Mouse (Mus musculus) ES-Bruce4 (cell line): ENCODE data around the gene Il10. TPM values are rescaled to one million over a fixed set of nuclear protein-coding genes. Genes with fewer than 3 reads are reported as not detected.

ENCODE experiments used
- H3K27ac ChIP-seq: 2 replicates; pipeline ENCODE4 v1.5.1; 2012; ENCODE audit warnings: low read length, inconsistent platforms; ENCODE audit not compliant: insufficient read depth
- H3K27me3 ChIP-seq: 2 replicates; pipeline ENCODE4 v1.6.1; 2012; ENCODE audit warnings: mild to moderate bottlenecking, low read length, inconsistent platforms; ENCODE audit not compliant: control insufficient read depth, poor library complexity, insufficient read depth, severe bottlenecking
- H3K36me3 ChIP-seq: 2 replicates; pipeline ENCODE4 v1.6.1; 2012; ENCODE audit warnings: inconsistent platforms, mild to moderate bottlenecking, low read length, moderate library complexity; ENCODE audit not compliant: control insufficient read depth, poor library complexity, insufficient read depth, severe bottlenecking
- H3K4me1 ChIP-seq: one replicate; pipeline ENCODE4 v1.8.1; 2011; ENCODE audit warnings: low read length; ENCODE audit not compliant: control insufficient read depth, insufficient read depth
- H3K4me3 ChIP-seq: 2 replicates; pipeline ENCODE4 v1.5.1; 2011; ENCODE audit warnings: low read depth, mild to moderate bottlenecking, low read length
- H3K9ac ChIP-seq: 2 replicates; pipeline ENCODE4 v1.6.1; 2012; ENCODE audit warnings: low read depth, mild to moderate bottlenecking, inconsistent platforms; ENCODE audit not compliant: poor library complexity, severe bottlenecking
- H3K9me3 ChIP-seq: replicated peaks from 2 replicates; pipeline ENCODE4 v1.6.1; 2012; ENCODE audit warnings: mild to moderate bottlenecking, low read length, inconsistent platforms; ENCODE audit not compliant: control insufficient read depth, poor library complexity, insufficient read depth, severe bottlenecking
- CTCF ChIP-seq: IDR thresholded peaks from one replicate; pipeline ENCODE4 v1.8.1; 2011; ENCODE audit warnings: low read depth, low read length
- EP300 ChIP-seq: IDR thresholded peaks from 2 replicates; pipeline ENCODE4 v1.6.1; 2011; ENCODE audit warnings: low read depth, low read length; ENCODE audit not compliant: insufficient read depth
- POLR2A ChIP-seq: IDR thresholded peaks from one replicate; pipeline ENCODE4 v1.8.1; 2011; ENCODE audit warnings: low read length; ENCODE audit not compliant: insufficient read depth
- polyA plus RNA-seq: library from polyadenylated mRNA; stranded (reverse); fragments of >200 nt; gene quantifications from 2 replicates; pipeline ENCODE4 v1.2.4, GENCODE M21; 2011; ENCODE audit warnings: low read depth; ENCODE audit not compliant: missing spikeins, insufficient read depth, insufficient read length

Il10 gene
- polyA plus RNA-seq, 1 experiment, result not detected

- no peak overlapping the region for H3K9ac ChIP-seq
- TF ChIP-seq CTCF (no peak), POLR2A (no peak), EP300 (no peak)
- H3K9me3 ChIP-seq, result no peaks in the 10 kb centered on the region
- H3K4me3 ChIP-seq, result no peak overlapping the region
- H3K27me3 ChIP-seq, result no peaks in the 10 kb centered on the region
- no peaks in the 10 kb centered on the region for H3K4me1 ChIP-seq
- H3K27ac ChIP-seq, result no peak overlapping the region
- no peaks in the 10 kb centered on the region for H3K36me3 ChIP-seq
Observed at GRCm38 (mm10) chr1:131046607-131047006, 27.0 kb downstream of the Il10 start.

GRCm38 (mm10) chr1:131048121-131048863 lies 28.6 kb downstream of the Il10 start:
- H3K27ac ChIP-seq, result no peak overlapping the region
- H3K36me3 ChIP-seq, result no peaks in the 10 kb centered on the region
- no peak overlapping the region for H3K9ac ChIP-seq
- TF ChIP-seq EP300, result no peak
- TF ChIP-seq CTCF, result no peak
- TF ChIP-seq POLR2A, result no peak
- no peak overlapping the region for H3K4me3 ChIP-seq
- H3K9me3 ChIP-seq, result no peaks in the 10 kb centered on the region
- H3K27me3 ChIP-seq, result no peaks in the 10 kb centered on the region
- no peaks in the 10 kb centered on the region for H3K4me1 ChIP-seq

- Histone ChIP-seq H3K27me3 (no peaks in the 10 kb centered on the region), H3K4me3 (no peak overlapping the region), H3K9ac (no peak overlapping the region), H3K4me1 (no peaks in the 10 kb centered on the region), H3K27ac (no peak overlapping the region), H3K36me3 (no peaks in the 10 kb centered on the region), H3K9me3 (no peaks in the 10 kb centered on the region)
- no peak for TF ChIP-seq POLR2A
- TF ChIP-seq EP300, result no peak
- no peak for TF ChIP-seq CTCF
Observed at GRCm38 (mm10) chr1:131048946-131049345, 29.3 kb downstream of the Il10 start.

GRCm38 (mm10) chr1:131049361-131049806 lies 29.7 kb downstream of the Il10 start:
- Histone ChIP-seq H3K27me3 (no peaks in the 10 kb centered on the region), H3K36me3 (no peaks in the 10 kb centered on the region), H3K9ac (no peak overlapping the region), H3K27ac (no peak overlapping the region), H3K4me1 (no peaks in the 10 kb centered on the region), H3K4me3 (no peak overlapping the region), H3K9me3 (no peaks in the 10 kb centered on the region)
- TF ChIP-seq CTCF (no peak), POLR2A (no peak), EP300 (no peak)

GRCm38 (mm10) chr1:131050011-131050410 lies 30.4 kb downstream of the Il10 start:
- no peak overlapping the region for H3K4me3 ChIP-seq
- TF ChIP-seq CTCF, result no peak
- no peak for TF ChIP-seq POLR2A
- no peak for TF ChIP-seq EP300
- no peak overlapping the region for H3K9ac ChIP-seq
- H3K27ac ChIP-seq, result no peak overlapping the region
- H3K9me3 ChIP-seq, result no peaks in the 10 kb centered on the region
- no peaks in the 10 kb centered on the region for H3K36me3 ChIP-seq
- H3K27me3 ChIP-seq, result no peaks in the 10 kb centered on the region
- no peaks in the 10 kb centered on the region for H3K4me1 ChIP-seq

GRCm38 (mm10) chr1:131050617-131051016 lies 31.0 kb downstream of the Il10 start:
- no peak for TF ChIP-seq POLR2A
- no peak for TF ChIP-seq EP300
- TF ChIP-seq CTCF, result no peak
- no peaks in the 10 kb centered on the region for H3K36me3 ChIP-seq
- H3K9me3 ChIP-seq, result no peaks in the 10 kb centered on the region
- no peak overlapping the region for H3K9ac ChIP-seq
- no peaks in the 10 kb centered on the region for H3K27me3 ChIP-seq
- no peak overlapping the region for H3K4me3 ChIP-seq
- H3K4me1 ChIP-seq, result no peaks in the 10 kb centered on the region
- no peak overlapping the region for H3K27ac ChIP-seq
